Mouse (Mus musculus): ENCODE data around the gene Bean1. TPM values are rescaled to one million over a fixed set of nuclear protein-coding genes. Genes with fewer than 3 reads are reported as not detected.

The Bean1 gene
- polyA plus RNA-seq, 1 experiment = 0.70 TPM

DNA sequence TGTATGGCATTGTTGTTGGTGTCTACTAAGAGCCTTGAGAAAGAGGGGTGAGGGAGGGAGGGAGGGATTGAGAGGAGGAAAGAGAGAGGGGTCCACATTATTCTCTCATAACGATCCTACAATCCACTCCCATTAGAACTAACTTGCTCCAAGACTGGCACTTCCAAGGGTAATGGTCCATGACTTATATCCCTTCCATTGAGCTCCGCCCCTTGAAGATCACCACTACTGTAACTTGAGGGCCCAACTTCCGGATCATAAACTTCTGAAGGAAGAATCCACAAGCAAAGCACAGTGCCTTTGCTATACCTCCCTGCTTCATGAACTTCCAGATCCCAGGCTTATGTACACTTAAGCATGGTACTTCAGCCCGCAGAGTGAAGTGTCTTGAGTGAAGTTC, 32.1 kb downstream of the Bean1 start:
- Histone ChIP-seq H3K4me3 (ENCODE audit: control insufficient read depth, insufficient read depth, low read length) (no peak overlapping the region), H3K27me3 (ENCODE audit: control insufficient read depth, insufficient read depth, low read length) (no peaks in the 10 kb centered on the region), H3K27ac (ENCODE audit: control insufficient read depth, insufficient read depth, low read length) (no peak overlapping the region), H3K4me1 (replicated peaks; ENCODE audit: control insufficient read depth, insufficient read depth, low read length) (no peaks in the 10 kb centered on the region), H3K36me3 (ENCODE audit: control insufficient read depth, insufficient read depth, low read length) (no peaks in the 10 kb centered on the region)
- no peak for DNase-seq
- 96% methylated on average over 4 of the region's 4 CpGs for WGBS
- TF ChIP-seq CTCF (IDR thresholded peaks at IDR 0.05; ENCODE audit: borderline replicate concordance, control insufficient read depth, extremely low read depth, insufficient read depth, low read length, poor library complexity) (no peak), POLR2A (IDR thresholded peaks at IDR 0.05; ENCODE audit: control insufficient read depth, extremely low read depth, insufficient read depth, low read length, poor library complexity) (no peak)

DNA sequence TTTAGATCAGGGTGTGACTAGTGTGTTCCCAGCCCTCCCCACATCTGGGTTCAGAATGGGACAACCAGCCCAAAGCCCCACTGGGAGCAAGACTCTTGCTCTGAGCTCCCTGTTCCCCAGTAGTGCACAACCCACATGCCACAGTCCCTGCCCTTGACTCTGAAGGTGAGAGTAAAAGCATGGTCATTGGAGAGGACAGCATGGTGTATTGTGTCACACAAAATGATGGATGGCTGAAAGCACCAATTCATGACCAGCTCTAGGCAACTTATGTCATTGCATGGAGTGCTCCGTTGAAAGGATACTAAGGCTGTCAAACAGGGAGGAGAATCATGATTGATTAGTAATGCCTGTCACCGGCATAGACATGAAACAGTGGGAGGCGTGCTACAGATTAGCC, 35.0 kb downstream of the Bean1 start:
- H3K27ac ChIP-seq (ENCODE audit: control insufficient read depth, insufficient read depth, low read length) = no peak overlapping the region
- no peaks in the 10 kb centered on the region for H3K4me1 ChIP-seq (replicated peaks; ENCODE audit: control insufficient read depth, insufficient read depth, low read length)
- no peak overlapping the region for H3K4me3 ChIP-seq (ENCODE audit: control insufficient read depth, insufficient read depth, low read length)
- H3K36me3 ChIP-seq (ENCODE audit: control insufficient read depth, insufficient read depth, low read length) = no peaks in the 10 kb centered on the region
- no peaks in the 10 kb centered on the region for H3K27me3 ChIP-seq (ENCODE audit: control insufficient read depth, insufficient read depth, low read length)
- DNase-seq = no peak
- TF ChIP-seq POLR2A (IDR thresholded peaks at IDR 0.05; ENCODE audit: control insufficient read depth, extremely low read depth, insufficient read depth, low read length, poor library complexity) (no peak), CTCF (IDR thresholded peaks at IDR 0.05; ENCODE audit: borderline replicate concordance, control insufficient read depth, extremely low read depth, insufficient read depth, low read length, poor library complexity) (no peak)
- 79% methylated on average over 3 of the region's 3 CpGs for WGBS

DNA sequence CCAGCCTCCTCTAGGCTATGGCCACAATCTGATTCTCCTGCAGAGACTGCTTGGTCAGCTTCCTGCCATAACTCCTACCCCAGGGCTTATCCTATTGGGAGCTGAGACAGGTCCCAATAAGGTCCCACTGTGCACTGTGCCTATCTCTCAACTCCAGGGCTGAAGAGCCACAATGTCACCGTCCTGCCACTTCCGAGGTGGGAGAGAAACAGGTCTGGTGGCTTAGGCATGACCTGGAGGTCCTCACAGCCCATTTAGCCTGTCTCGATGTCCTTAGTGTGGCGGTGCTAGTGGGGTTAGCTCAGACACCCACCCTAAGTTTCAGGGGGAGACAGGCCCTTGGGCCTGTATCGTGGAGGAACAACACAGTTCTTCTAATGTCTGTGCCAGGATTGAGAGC, 47.4 kb downstream of the Bean1 start:
- H3K36me3 ChIP-seq (ENCODE audit: control insufficient read depth, insufficient read depth, low read length) = no peaks in the 10 kb centered on the region
- no peak overlapping the region for H3K27ac ChIP-seq (ENCODE audit: control insufficient read depth, insufficient read depth, low read length)
- DNase-seq = no peak
- no peak for TF ChIP-seq CTCF (IDR thresholded peaks at IDR 0.05; ENCODE audit: borderline replicate concordance, control insufficient read depth, extremely low read depth, insufficient read depth, low read length, poor library complexity)
- TF ChIP-seq POLR2A (IDR thresholded peaks at IDR 0.05; ENCODE audit: control insufficient read depth, extremely low read depth, insufficient read depth, low read length, poor library complexity) = no peak
- H3K27me3 ChIP-seq (ENCODE audit: control insufficient read depth, insufficient read depth, low read length) = no peaks in the 10 kb centered on the region
- H3K4me1 ChIP-seq (replicated peaks; ENCODE audit: control insufficient read depth, insufficient read depth, low read length) = no peaks in the 10 kb centered on the region; the same call in 1 of the 2 replicates
- no peak overlapping the region for H3K4me3 ChIP-seq (ENCODE audit: control insufficient read depth, insufficient read depth, low read length)
- 95% methylated on average over 5 of the region's 5 CpGs for WGBS

DNA sequence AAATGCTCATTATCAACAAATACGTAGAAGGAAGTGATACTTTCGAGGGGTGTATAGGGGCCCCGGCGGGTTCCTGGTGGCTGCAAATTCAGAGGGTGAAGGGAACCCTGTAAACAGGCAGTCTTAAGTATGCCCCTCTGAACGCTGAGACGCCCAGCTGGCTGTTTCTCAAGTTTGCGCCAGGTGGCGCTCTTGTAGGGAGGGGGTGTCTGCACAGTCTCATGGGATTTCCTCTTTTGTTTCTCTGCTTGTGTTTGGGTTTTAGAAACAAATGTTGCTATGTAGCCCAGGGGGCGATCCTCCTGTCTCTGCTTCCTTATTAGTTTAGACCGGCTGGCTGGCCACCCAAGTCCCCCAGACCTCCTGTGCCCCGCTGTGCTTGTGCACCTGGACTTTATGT, 48.8 kb downstream of the Bean1 start:
- Histone ChIP-seq H3K27me3 (ENCODE audit: control insufficient read depth, insufficient read depth, low read length) (no peaks in the 10 kb centered on the region), H3K36me3 (ENCODE audit: control insufficient read depth, insufficient read depth, low read length) (no peaks in the 10 kb centered on the region), H3K4me1 (replicated peaks; ENCODE audit: control insufficient read depth, insufficient read depth, low read length) (no peaks in the 10 kb centered on the region; the same call in 1 of the 2 replicates), H3K27ac (ENCODE audit: control insufficient read depth, insufficient read depth, low read length) (no peak overlapping the region), H3K4me3 (ENCODE audit: control insufficient read depth, insufficient read depth, low read length) (no peak overlapping the region)
- WGBS = 12% methylated on average over 11 of the region's 11 CpGs
- DNase-seq = peak; percentile 76
- TF ChIP-seq POLR2A (IDR thresholded peaks at IDR 0.05; ENCODE audit: control insufficient read depth, extremely low read depth, insufficient read depth, low read length, poor library complexity) = no peak
- TF ChIP-seq CTCF (IDR thresholded peaks at IDR 0.05; ENCODE audit: borderline replicate concordance, control insufficient read depth, extremely low read depth, insufficient read depth, low read length, poor library complexity) = peak; percentile 79

DNA sequence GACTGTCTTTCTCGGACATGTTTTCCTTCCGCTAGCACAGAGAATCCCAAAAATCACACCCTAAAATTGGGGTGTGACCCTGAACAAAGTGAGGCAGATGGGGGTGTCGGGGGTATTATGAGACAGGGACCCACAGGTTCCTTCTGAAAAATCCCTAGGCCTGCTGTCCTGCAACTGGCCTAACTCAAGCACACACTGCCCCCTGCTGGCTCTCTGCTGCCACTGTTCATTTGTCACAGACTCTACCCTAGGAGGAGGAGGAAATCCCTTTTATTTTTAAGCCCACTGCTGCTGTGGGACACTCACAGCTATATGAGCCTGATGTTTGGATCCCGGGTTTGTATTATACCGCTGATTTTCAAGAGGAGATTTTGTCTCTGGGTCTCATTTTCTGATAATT, 49.6 kb downstream of the Bean1 start:
- Histone ChIP-seq H3K27ac (ENCODE audit: control insufficient read depth, insufficient read depth, low read length) (no peak overlapping the region), H3K36me3 (ENCODE audit: control insufficient read depth, insufficient read depth, low read length) (no peaks in the 10 kb centered on the region), H3K4me3 (ENCODE audit: control insufficient read depth, insufficient read depth, low read length) (no peak overlapping the region), H3K4me1 (replicated peaks; ENCODE audit: control insufficient read depth, insufficient read depth, low read length) (no peaks in the 10 kb centered on the region; the same call in 1 of the 2 replicates), H3K27me3 (ENCODE audit: control insufficient read depth, insufficient read depth, low read length) (no peaks in the 10 kb centered on the region)
- peak; percentile 69 for DNase-seq
- TF ChIP-seq CTCF (IDR thresholded peaks at IDR 0.05; ENCODE audit: borderline replicate concordance, control insufficient read depth, extremely low read depth, insufficient read depth, low read length, poor library complexity) (peak; percentile 83; the same call in 1 of the 2 replicates), POLR2A (IDR thresholded peaks at IDR 0.05; ENCODE audit: control insufficient read depth, extremely low read depth, insufficient read depth, low read length, poor library complexity) (no peak)
- WGBS = 44% methylated on average over 5 of the region's 5 CpGs

DNA sequence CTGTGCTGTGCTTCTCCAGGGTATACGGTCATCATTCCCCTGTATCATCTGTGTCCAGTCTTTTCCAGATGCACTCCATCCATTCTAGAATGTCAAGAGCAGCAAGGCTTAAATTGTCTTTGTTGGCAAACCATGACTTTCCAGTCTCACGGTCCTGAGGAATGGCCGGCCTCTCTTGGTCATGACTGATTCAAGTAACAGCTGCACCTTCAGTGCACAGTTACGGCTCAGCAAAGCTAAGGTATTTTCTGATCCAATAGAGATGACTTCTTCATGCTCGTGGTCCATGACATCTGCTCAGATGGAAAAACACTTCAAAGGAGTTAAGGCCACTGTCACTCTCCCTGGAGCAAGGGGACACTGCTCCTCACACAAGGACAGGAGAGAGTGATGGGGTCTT, 56.8 kb downstream of the Bean1 start:
- TF ChIP-seq CTCF (IDR thresholded peaks at IDR 0.05; ENCODE audit: borderline replicate concordance, control insufficient read depth, extremely low read depth, insufficient read depth, low read length, poor library complexity) (no peak), POLR2A (IDR thresholded peaks at IDR 0.05; ENCODE audit: control insufficient read depth, extremely low read depth, insufficient read depth, low read length, poor library complexity) (no peak)
- Histone ChIP-seq H3K36me3 (ENCODE audit: control insufficient read depth, insufficient read depth, low read length) (peaks cover 24% of the 10 kb centered on the region), H3K4me3 (ENCODE audit: control insufficient read depth, insufficient read depth, low read length) (no peak overlapping the region), H3K27ac (ENCODE audit: control insufficient read depth, insufficient read depth, low read length) (no peak overlapping the region), H3K4me1 (replicated peaks; ENCODE audit: control insufficient read depth, insufficient read depth, low read length) (no peaks in the 10 kb centered on the region), H3K27me3 (ENCODE audit: control insufficient read depth, insufficient read depth, low read length) (no peaks in the 10 kb centered on the region)
- no peak for DNase-seq
- WGBS = 91% methylated on average over 5 of the region's 5 CpGs

DNA sequence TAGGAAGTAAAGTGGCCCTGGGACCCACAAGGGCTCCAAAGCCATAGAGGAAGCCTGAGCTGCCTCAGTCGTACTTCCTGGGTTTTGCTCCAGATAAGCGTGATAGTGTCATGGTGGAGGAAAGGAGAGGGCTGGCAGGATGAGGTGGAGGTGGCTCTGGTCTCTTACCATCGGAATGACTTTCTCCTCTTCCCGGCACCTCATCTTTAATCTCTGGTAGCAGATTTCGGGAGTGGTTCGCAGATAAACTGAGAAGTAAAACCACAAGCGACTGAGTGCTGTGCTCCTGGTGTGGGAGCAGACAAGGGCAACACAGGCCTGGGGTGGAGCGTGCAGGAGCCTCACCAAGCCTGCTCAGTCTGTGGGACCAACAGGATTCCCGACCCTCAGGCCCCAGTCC, 60.1 kb downstream of the Bean1 start:
- Histone ChIP-seq H3K4me1 (replicated peaks; ENCODE audit: control insufficient read depth, insufficient read depth, low read length) (no peaks in the 10 kb centered on the region), H3K27me3 (ENCODE audit: control insufficient read depth, insufficient read depth, low read length) (no peaks in the 10 kb centered on the region), H3K4me3 (ENCODE audit: control insufficient read depth, insufficient read depth, low read length) (no peak overlapping the region), H3K27ac (ENCODE audit: control insufficient read depth, insufficient read depth, low read length) (no peak overlapping the region), H3K36me3 (ENCODE audit: control insufficient read depth, insufficient read depth, low read length) (peaks cover 24% of the 10 kb centered on the region)
- WGBS = 91% methylated on average over 9 of the region's 9 CpGs
- DNase-seq = no peak
- TF ChIP-seq POLR2A (IDR thresholded peaks at IDR 0.05; ENCODE audit: control insufficient read depth, extremely low read depth, insufficient read depth, low read length, poor library complexity) = no peak
- TF ChIP-seq CTCF (IDR thresholded peaks at IDR 0.05; ENCODE audit: borderline replicate concordance, control insufficient read depth, extremely low read depth, insufficient read depth, low read length, poor library complexity) = no peak

Measured in thymus, adult 2 months (tissue).